Mouse (Mus musculus): ENCODE measurements around the gene Bsx. TPM values are rescaled to one million over a fixed set of nuclear protein-coding genes. Genes with fewer than 3 reads are reported as not detected.

Bsx gene
- polyA plus RNA-seq, 2 experiments from 2014 or later: not detected

DNA sequence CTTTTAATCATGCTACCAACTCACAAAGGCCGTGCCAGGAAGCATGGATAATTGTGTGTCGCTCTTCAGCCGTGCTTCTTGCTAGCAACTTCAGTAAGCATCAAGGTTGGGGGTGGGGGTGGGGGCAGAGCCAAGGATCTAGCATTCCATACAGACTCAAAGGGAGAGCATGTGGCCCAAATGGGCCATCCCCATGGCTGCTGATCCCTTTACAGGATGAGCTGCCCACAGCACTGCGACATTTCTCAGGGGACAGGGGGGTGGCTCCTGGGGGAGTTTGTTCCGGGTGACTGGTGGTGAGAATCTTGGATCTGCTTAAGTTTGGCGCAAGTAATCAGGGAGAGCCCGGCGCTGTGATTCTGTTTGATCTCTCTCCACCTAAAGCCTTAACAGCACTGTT is 33.5 kb downstream of the Bsx start:
- ATAC-seq: no peak

DNA sequence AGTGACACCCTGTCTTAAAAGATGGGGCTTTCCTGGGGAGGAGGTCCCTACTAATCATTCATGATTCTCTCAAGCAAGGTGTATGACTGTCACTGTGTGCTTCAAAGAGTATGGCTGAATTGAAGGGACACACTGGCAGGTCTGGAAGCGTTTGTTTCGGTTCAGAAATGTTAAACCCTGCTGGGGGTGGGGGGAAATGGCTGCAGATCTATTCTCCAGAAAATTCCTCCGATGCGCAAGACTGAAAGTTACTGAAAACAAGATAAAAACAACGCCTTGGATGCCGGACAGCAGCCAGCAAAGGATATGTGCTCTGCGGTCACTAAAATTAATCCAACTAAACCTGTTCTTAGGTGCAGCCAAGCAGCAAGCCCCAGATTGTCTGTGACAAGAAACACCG is 34.5 kb downstream of the Bsx start:
- no peak for ATAC-seq

DNA sequence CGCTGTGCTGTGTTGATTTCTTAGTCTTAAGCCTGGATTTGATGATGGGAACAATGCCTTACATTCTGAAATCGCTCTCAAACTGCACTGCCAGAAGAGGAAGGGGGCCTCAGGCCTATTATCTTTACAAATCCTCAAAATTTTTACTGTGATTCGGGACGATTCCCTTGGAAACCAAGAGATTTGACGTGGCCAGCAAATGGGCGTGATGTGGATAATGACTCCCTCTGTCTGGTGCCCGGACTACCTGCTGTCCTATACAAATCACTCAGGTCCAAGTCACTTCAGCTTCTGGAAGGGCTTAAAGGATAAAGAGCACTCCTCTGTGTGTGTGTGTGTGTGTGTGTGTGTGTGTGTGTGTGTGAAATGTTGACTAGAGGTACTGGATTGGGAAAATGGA is 35.0 kb downstream of the Bsx start:
- ATAC-seq: no peak

GRCm38 (mm10) chr9:40917871-40918613 is 44.1 kb downstream of the Bsx start:
- ATAC-seq: no peak

DNA sequence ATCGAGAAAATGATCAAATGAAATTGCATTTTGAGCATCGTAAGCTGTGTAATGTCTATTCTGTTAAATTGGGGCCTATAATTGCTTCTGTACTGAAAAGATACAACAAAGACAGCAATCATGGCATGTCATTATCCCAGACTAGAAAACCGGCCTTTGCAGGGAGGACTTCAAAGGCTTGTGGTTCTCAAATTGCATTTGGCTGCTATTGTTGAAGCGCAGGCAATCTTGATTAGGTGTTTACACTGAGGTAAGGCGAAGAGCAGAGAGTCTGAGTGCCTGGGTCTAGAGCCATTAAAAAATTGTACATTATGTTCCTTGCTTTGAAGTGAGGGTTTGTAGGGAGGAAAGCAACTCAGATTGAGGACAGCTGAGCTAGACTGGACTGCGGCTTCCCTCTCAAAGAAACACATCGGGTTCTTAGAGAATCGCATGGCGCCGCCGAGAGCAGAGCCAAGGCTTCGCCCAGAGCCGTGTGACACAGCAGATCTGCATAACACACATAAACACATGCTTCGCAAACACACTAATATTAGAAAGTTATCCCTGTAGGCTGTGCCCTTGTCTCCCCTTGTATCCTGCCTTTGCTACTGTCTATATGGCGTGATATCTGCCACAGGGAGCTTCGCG is 53.5 kb downstream of the Bsx start:
- ATAC-seq: no peak

Other genes with a start within 250 kb of the Bsx start
- gene Gm21915, start 203.5 kb upstream of the Bsx start, polyA plus RNA-seq (2017; shearing (Covaris generic)): not detected
- gene Clmp, start 188.2 kb upstream of the Bsx start, polyA plus RNA-seq (2017; shearing (Covaris generic)): under 1 TPM in 1 of 2 experiments, not detected in 1; 0.42 TPM
- 1,000 to 10,000 TPM; 3,203 to 3,707 TPM for gene Hspa8, start 73.1 kb upstream of the Bsx start, polyA plus RNA-seq (2017; shearing (Covaris generic))
- gene Jhy, start 90.0 kb downstream of the Bsx start, polyA plus RNA-seq (2017; shearing (Covaris generic)): not detected
- gene Crtam, start 130.5 kb downstream of the Bsx start, polyA plus RNA-seq (2017; shearing (Covaris generic)): 1 to 10 TPM; 1.1 to 1.2 TPM

Data from CD4-positive, CD25-positive, alpha-beta regulatory T cell, adult 4 months (primary cell).